Mouse (Mus musculus) embryonic fibroblast, embryonic 13.5 days (primary cell): ENCODE results near the gene Rad9a.

Source experiments
- CTCF ChIP-seq: IDR thresholded peaks from 2 replicates; pipeline ENCODE4 v1.5.1; 2011; ENCODE audit warnings: mild to moderate bottlenecking, control low read depth, low read length, moderate library complexity, borderline replicate concordance; ENCODE audit not compliant: insufficient read depth
- POLR2A ChIP-seq: IDR thresholded peaks from 2 replicates; pipeline ENCODE4 v1.6.1; 2011; ENCODE audit warnings: low read depth, mild to moderate bottlenecking, control low read depth, low read length, moderate library complexity

- TF ChIP-seq CTCF (peak; percentile 54; the same call in 1 of the 2 replicates), POLR2A (no peak)
Observed at GRCm38 (mm10) chr19:4227894-4228678, 26.6 kb upstream of the Rad9a start.
